Mouse (Mus musculus): ENCODE data around the gene Zglp1.

DNA sequence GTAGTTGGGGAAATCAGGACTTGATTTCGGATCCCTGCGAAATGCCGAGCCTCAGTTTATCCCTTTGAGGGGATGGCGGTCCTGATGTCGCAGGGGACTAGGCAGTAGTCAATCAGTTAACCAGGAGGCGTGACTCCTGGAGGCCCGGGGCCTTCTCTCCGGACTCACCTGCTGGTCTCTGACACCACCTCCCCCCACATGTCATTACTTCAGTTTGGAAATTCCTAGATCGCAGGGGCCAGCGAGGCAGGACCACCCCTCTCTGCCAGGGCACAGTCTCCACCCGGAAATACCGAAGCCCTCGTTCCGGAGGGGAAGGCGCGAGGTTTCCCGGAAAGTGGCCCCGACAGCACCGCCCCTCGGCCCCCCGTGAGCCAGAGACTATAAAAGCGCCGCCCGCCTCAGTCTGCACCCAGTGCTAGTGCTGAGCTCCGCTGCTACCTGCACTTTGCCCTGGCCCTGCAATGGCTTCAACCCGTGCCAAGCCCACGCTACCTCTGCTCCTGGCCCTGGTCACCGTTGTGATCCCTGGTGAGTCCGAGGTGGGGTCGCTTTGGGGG lies 51.2 kb downstream of the Zglp1 start, which contains the start of gene Icam1:
- TF ChIP-seq POLR2A (IDR thresholded peaks at IDR 0.05; ENCODE audit: low read depth, low read length): peak; percentile 99
- TF ChIP-seq CTCF (IDR thresholded peaks at IDR 0.05; ENCODE audit: extremely low read depth, insufficient read depth, insufficient read length, insufficient replicate concordance): no peak
